Mouse (Mus musculus) neural tube, embryonic 15.5 days (tissue): ENCODE measurements at regions not wholly inside any gene's neighbourhood (a gene's known extent, or its start where the extent isn't known, plus 50 kb on each side); places are given as distances from the start of the nearest gene placed in this dataset.

Source experiments
- ATAC-seq: fragments of 200-750 bp; cut with Nextera tagmentation; 2 replicates; pipeline ENCODE4 v1.8.0; 2017; ENCODE audit warnings: mild to moderate bottlenecking, moderate TSS enrichment, moderate library complexity; ENCODE audit not compliant: low FRiP score
- H3K27ac ChIP-seq: fragments of 300-500 bp; sonication (generic); replicated peaks from 2 replicates; pipeline ENCODE4 v1.5.1; 2015; ENCODE audit warnings: mild to moderate bottlenecking, inconsistent platforms
- H3K27me3 ChIP-seq: fragments of 300-500 bp; sonication (generic); replicated peaks from 2 replicates; pipeline ENCODE4 v1.6.1; 2015; ENCODE audit warnings: inconsistent platforms
- H3K36me3 ChIP-seq: fragments of 300-500 bp; sonication (generic); 2 replicates; pipeline ENCODE4 v1.6.1; 2015; ENCODE audit warnings: inconsistent platforms
- H3K4me1 ChIP-seq: fragments of 300-500 bp; sonication (generic); 2 replicates; pipeline ENCODE4 v1.6.1; 2015; ENCODE audit warnings: inconsistent platforms
- H3K4me2 ChIP-seq: fragments of 300-500 bp; sonication (generic); 2 replicates; pipeline ENCODE4 v1.6.1; 2015; ENCODE audit warnings: inconsistent platforms, mild to moderate bottlenecking, moderate library complexity
- H3K4me3 ChIP-seq: fragments of 300-500 bp; sonication (generic); replicated peaks from 2 replicates; pipeline ENCODE4 v1.5.1; 2015; ENCODE audit warnings: mild to moderate bottlenecking, inconsistent platforms
- H3K9ac ChIP-seq: fragments of 300-500 bp; sonication (generic); replicated peaks from 2 replicates; pipeline ENCODE4 v1.6.1; 2015; ENCODE audit warnings: mild to moderate bottlenecking, inconsistent platforms
- H3K9me3 ChIP-seq: fragments of 300-500 bp; sonication (generic); replicated peaks from 2 replicates; pipeline ENCODE4 v1.6.1; 2016; ENCODE audit warnings: inconsistent platforms
- WGBS: fragments of 180-500 bp; shearing (Covaris S2); methylation state at CpG from one replicate; pipeline ENCODE4 v1.1.7; 2015; ENCODE audit warnings: mixed read lengths; 5-methylcytosine and 5-hydroxymethylcytosine counted together

DNA sequence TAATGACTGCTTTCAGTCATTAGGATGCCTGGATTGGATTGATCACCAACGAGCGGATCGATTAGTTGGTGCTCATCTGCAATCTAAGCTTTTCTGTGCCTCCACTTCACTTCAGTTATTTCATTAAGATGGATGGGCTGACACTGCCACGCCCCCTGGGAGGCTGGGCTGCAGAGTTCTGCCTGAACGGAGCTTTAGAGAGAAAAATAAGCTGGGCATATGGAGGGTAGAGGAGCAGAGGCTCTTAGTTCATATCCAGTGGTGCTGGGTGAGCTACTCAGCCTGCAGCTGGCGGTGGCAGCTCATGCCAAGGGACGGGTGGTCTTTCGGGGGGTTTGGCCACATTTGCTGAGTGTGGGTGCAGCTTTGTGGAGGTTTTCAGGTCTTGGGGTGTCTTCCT is 256.4 kb upstream of the Dusp10 start:
- Histone ChIP-seq H3K9ac (no peak overlapping the region), H3K36me3 (no peaks in the 10 kb centered on the region), H3K9me3 (no peaks in the 10 kb centered on the region), H3K27ac (no peak overlapping the region), H3K4me3 (no peak overlapping the region), H3K4me2 (no peak overlapping the region), H3K27me3 (no peaks in the 10 kb centered on the region), H3K4me1 (peaks cover 3% of the 10 kb centered on the region; the same call in 1 of the 2 replicates)
- WGBS, result 57% methylated on average over 8 of the region's 8 CpGs
- ATAC-seq, result no peak

DNA sequence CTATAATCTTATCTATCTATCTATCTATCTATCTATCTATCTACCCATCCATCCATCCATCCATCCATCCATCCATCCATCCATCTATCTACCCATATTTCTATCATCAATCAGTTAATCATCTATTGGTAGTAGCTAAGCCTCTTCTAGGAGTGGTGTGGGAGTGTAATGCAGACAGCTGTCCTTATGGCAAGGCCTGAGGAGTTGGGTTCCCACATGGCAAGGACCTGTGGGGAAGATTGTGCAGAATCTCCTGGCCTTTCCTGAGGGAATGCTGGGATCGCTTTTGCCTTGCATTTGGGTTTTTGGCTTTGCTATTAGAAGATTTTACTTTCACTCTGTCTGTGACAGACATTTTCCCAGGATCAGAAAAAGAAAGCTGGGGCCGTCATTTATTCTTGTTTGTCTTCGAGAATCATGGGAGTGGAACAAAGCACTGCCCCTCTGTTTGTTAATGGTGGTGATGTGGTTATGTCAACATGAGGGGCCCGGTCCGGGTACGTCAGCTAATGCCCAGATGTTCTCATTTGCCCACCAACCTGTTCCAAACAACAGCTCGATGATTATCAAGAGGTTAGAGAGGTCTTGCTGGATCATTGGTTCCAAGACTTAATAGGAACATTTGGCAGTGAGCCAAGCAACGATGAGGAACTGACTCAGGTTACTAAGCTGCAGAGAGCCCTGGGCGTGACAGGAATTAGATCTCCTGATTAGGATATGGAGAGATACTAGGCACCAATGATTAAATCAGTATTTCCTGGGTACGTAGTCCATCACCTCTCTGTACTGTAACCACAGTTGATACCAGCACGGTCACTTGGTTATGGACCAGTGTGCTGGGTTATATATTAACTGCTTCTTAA is 249.0 kb upstream of the Dusp10 start:
- Histone ChIP-seq H3K4me2 (no peak overlapping the region), H3K9me3 (no peaks in the 10 kb centered on the region), H3K9ac (no peak overlapping the region), H3K27me3 (no peaks in the 10 kb centered on the region), H3K4me1 (no peaks in the 10 kb centered on the region), H3K27ac (no peak overlapping the region), H3K4me3 (no peak overlapping the region), H3K36me3 (no peaks in the 10 kb centered on the region)
- ATAC-seq, result no peak
- WGBS, result 72% methylated on average over 11 of the region's 11 CpGs

DNA sequence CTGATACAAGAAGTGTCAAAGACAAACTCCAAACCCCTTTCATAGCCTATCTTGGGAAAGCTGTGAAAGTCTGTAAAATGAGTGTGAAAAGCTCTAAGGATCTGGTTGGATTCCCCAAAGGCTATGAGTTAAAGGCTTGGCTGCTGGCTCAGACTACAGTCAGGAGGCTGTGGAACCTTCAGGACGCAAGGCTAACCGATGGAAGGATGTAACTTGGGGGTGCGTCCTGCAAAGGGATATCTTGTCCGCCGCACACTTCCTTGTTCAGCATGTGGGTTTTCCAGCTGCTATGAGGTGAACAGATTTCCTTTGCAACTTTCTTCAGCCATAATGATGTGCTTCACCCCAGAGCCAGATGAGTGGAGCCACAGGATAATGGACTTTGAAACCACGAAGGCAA is 240.3 kb upstream of the Dusp10 start:
- Histone ChIP-seq H3K27me3 (no peaks in the 10 kb centered on the region), H3K9me3 (no peaks in the 10 kb centered on the region), H3K4me3 (no peak overlapping the region), H3K36me3 (no peaks in the 10 kb centered on the region), H3K27ac (no peak overlapping the region), H3K9ac (no peak overlapping the region), H3K4me1 (0 out of 2 replicates have a peak, but pooled peaks cover 3% of the 10 kb centered on the region), H3K4me2 (no peak overlapping the region)
- 87% methylated on average over 6 of the region's 6 CpGs for WGBS
- no peak for ATAC-seq

DNA sequence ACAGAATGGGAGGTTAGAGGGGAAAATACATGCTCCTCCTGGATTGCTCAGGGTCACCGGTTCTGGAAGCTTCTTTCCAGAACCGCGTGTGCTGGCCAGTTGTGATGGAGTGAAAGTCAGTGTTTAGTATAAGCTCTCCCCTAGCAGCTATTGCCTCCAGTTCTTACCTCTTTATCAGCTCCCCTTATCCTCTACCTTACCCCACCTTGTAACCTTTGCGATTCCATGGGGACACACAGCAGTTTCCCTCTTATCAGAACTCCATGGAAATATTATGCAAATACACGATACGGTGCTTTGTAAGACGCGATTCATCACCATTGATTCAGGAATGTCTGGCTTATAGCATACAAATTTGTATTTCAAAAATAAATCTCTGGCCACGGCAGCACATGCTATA is 232.9 kb upstream of the Dusp10 start:
- ATAC-seq, result no peak
- peaks cover 7% of the 10 kb centered on the region for H3K4me1 ChIP-seq
- no peaks in the 10 kb centered on the region for H3K27me3 ChIP-seq
- H3K4me2 ChIP-seq, result no peak overlapping the region
- no peak overlapping the region for H3K4me3 ChIP-seq
- 96% methylated on average over 9 of the region's 9 CpGs for WGBS
- no peaks in the 10 kb centered on the region for H3K9me3 ChIP-seq
- no peak overlapping the region for H3K27ac ChIP-seq
- H3K36me3 ChIP-seq, result no peaks in the 10 kb centered on the region
- H3K9ac ChIP-seq, result no peak overlapping the region

DNA sequence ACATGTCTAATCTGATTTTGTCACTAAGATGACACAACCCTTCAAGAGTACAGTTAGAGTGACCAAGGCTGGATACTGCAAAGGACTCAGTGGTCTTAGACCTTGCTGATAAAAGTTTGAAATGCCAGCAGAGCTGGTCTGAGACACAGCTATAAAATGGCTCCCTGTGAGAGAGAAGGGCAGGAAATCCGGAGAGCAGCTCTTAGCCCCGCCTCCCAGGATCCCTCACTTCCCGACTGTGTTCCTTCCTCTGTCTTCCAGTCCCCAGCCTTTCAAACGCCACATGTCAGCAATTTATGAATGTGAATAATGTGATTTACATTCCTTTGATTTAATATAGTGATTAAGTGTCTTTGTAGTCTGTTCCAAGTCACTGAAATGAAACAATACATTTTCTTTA is 232.3 kb upstream of the Dusp10 start:
- Histone ChIP-seq H3K4me2 (no peak overlapping the region), H3K27me3 (no peaks in the 10 kb centered on the region), H3K9ac (no peak overlapping the region), H3K36me3 (no peaks in the 10 kb centered on the region), H3K27ac (no peak overlapping the region; the same call in 1 of the 2 replicates), H3K9me3 (no peaks in the 10 kb centered on the region), H3K4me1 (peaks cover 7% of the 10 kb centered on the region), H3K4me3 (no peak overlapping the region)
- ATAC-seq, result no peak
- 34% methylated on average over 4 of the region's 4 CpGs for WGBS

DNA sequence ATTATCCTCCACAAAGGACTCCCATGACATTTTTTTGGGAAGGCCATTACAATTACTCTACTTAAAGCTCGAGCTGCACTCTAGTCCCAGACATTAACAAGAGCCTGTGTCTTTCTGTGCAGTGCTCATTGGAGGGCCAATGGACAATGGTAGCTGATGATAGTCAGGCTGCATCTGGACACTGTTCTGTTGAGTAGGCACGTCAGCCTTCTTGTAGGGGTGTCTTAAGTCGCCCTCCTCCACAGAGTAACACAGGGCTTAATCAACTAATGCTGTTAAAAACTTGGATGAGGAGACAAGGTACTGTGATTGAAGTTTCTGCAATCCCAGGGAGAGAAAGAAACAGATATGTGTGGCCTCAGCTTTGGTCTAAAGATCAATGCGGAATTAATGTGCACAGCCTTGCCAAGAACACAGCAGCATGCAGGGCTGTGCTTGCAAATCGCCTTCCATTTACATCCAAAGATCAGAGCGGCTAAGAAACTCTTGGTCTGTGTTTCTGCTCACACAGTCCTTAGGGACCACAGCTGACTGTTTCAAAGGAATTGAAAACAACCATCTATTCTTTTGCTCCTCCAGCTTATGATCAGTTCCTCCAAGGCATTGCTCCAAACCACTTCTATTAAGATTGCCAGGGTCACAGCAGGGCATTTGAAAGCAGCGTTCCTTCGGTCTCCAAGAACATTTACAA is 229.5 kb upstream of the Dusp10 start:
- Histone ChIP-seq H3K9ac (no peak overlapping the region), H3K9me3 (no peaks in the 10 kb centered on the region), H3K4me2 (no peak overlapping the region), H3K27me3 (no peaks in the 10 kb centered on the region), H3K4me3 (no peak overlapping the region), H3K4me1 (peaks cover 7% of the 10 kb centered on the region), H3K27ac (no peak overlapping the region), H3K36me3 (no peaks in the 10 kb centered on the region)
- 60% methylated on average over 8 of the region's 8 CpGs for WGBS
- ATAC-seq, result no peak

DNA sequence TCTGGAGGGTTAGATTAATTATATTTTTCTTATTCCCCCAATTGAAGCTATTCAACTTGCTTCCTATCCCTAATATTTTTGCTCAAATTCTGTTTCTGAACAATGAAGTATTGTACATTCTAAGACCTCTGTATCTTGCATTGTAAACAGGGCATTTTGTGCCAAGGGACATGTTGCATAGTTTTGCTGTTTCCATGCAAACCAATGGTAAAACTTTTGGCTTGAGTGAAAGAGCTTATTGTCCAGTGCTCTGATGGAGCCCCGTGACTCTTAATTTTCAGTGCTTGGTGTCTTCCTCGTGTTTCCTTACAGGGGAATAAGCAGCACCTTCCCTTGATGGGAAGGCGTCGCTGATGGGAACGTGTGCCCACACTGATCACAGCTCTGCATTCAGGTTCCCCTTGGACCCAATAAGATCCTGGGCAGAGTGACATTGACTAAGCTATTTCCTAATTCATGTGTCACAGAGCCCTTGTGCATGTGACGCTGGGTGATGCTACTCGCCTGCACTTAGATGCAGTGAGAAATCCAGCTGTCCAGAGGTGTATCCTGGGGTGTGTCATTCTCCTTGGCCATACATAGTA is 220.8 kb upstream of the Dusp10 start:
- Histone ChIP-seq H3K9me3 (no peaks in the 10 kb centered on the region; the same call in 1 of the 2 replicates), H3K36me3 (no peaks in the 10 kb centered on the region), H3K27me3 (no peaks in the 10 kb centered on the region), H3K4me3 (no peak overlapping the region), H3K4me1 (no peaks in the 10 kb centered on the region), H3K4me2 (no peak overlapping the region), H3K9ac (no peak overlapping the region), H3K27ac (no peak overlapping the region)
- WGBS, result 69% methylated on average over 7 of the region's 7 CpGs
- ATAC-seq, result no peak

DNA sequence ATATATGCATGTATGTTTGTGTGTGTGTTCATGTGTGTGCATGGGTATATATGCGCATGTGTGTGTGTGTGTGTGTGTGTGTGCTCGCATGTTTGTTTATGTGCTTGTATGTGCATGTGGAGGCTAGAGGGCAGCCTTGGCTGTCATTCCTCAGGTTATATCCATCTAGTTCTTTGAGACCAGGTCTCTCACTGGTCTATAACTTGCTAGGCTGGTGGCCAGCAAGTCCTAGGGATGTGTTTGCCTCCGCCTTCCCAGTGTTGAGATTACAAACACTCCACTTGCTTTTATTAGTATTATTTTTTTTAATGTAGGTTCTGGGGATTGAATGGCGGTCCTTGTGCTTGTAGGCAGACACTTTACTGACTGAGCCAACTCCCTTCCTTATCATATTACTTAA is 219.8 kb upstream of the Dusp10 start:
- Histone ChIP-seq H3K27me3 (no peaks in the 10 kb centered on the region), H3K9ac (no peak overlapping the region), H3K9me3 (no peaks in the 10 kb centered on the region; the same call in 1 of the 2 replicates), H3K4me2 (no peak overlapping the region), H3K4me3 (no peak overlapping the region), H3K27ac (no peak overlapping the region), H3K36me3 (no peaks in the 10 kb centered on the region), H3K4me1 (no peaks in the 10 kb centered on the region)
- 89% methylated on average over 4 of the region's 4 CpGs for WGBS
- ATAC-seq, result no peak

DNA sequence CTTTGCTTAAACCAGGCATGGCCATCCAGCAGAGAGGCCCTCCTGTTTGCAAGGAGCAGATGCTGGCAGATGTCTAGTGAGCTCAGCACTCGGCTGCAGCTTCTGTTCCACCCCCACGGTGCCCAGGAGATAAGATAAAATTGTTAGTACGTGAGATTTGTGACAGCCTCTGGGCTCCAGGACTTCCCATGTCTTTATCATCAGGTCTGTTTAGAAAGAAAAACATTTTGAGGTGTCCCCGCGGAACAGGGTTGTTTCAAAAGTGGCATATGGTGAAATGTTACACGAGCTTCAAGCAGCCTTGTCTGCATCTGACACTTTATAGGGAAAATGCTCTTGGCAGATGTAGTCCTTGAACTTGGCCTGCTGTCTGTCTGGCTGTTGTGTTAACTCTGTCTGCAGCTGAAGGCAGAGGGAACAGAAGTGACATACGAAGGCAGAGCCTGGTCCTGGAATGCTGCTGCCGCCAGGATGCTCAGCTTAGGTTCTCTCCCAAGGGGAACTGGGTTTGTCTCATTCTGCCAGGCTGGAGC is 219.1 kb upstream of the Dusp10 start:
- Histone ChIP-seq H3K4me1 (no peaks in the 10 kb centered on the region), H3K27me3 (no peaks in the 10 kb centered on the region), H3K9ac (no peak overlapping the region), H3K36me3 (no peaks in the 10 kb centered on the region), H3K4me2 (no peak overlapping the region), H3K9me3 (no peaks in the 10 kb centered on the region; the same call in 1 of the 2 replicates), H3K4me3 (no peak overlapping the region), H3K27ac (no peak overlapping the region)
- WGBS, result 56% methylated on average over 8 of the region's 8 CpGs
- ATAC-seq, result no peak

DNA sequence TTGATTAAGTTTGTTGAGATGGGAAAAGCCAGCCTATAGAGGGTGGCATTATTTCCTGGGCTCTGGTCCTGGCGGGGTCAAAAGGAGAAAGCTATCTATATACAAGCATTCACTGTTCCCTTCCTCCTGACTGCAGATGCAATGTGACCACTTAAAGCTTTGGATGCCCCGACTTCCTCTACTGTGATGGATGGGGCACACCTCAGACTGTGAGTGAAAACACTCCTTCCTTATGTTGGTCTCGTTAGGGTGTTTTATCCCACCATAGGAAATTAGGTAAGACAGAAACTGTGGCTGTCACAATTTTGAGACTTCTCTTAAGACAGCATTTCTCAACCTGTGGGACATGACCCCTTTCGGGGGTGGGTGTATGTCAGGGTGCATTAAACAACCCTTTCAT is 210.8 kb upstream of the Dusp10 start:
- no peak overlapping the region for H3K4me2 ChIP-seq
- no peaks in the 10 kb centered on the region for H3K9me3 ChIP-seq
- H3K4me1 ChIP-seq, result no peaks in the 10 kb centered on the region
- no peak overlapping the region for H3K9ac ChIP-seq
- H3K4me3 ChIP-seq, result no peak overlapping the region
- no peak overlapping the region for H3K27ac ChIP-seq
- WGBS, result 88% methylated on average over 4 of the region's 4 CpGs
- H3K27me3 ChIP-seq, result no peaks in the 10 kb centered on the region
- ATAC-seq, result no peak
- H3K36me3 ChIP-seq, result no peaks in the 10 kb centered on the region

DNA sequence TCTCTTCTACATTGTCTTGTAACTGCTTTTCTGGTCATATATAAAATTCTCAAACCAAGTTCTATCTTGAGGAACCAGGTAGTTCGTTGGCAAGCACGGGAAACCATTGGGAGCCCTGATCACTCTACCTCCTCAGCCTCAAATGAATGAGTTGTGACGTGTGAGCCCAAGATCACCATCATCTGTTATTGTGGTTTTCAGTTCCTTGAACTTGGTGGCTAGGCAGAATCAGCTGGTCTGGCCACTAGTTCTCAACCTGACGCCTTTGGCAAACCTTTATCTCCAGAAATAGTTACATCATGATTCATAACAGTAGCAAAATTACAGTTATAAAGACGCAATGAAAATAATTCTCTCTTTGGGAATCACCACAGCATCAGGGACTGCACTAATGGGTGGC is 209.7 kb upstream of the Dusp10 start:
- H3K4me1 ChIP-seq, result no peaks in the 10 kb centered on the region
- no peak for ATAC-seq
- WGBS, result 88% methylated on average over 5 of the region's 5 CpGs

DNA sequence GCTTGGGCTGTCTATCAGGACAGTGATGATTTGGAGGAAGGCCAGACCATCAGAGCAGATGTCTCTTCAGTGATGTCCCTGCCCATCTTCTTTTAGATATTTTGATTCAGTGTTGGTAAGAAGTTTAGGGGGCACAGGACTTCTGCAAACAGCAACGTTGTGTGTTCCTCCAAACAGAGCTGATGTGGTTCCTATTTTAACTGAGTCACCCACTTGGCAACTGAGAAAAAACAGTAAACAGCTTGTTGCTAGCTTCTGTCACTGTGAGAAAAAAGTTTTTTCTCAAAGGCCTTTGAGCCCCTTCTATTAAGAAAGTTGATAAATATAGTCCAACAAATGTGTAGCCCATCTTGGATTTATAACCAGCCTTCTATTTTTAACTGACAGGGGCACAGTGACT is 209.3 kb upstream of the Dusp10 start:
- Histone ChIP-seq H3K36me3 (no peaks in the 10 kb centered on the region), H3K4me3 (no peak overlapping the region), H3K9me3 (no peaks in the 10 kb centered on the region), H3K4me2 (no peak overlapping the region), H3K9ac (no peak overlapping the region), H3K4me1 (no peaks in the 10 kb centered on the region), H3K27me3 (no peaks in the 10 kb centered on the region), H3K27ac (no peak overlapping the region)
- ATAC-seq, result no peak
- WGBS, result 95% methylated on average over 1 of the region's 1 CpGs

More for the DNA sequence above, 209.7 kb upstream of the Dusp10 start:
- Histone ChIP-seq H3K36me3 (no peaks in the 10 kb centered on the region), H3K9ac (no peak overlapping the region), H3K27ac (no peak overlapping the region), H3K4me3 (no peak overlapping the region), H3K27me3 (no peaks in the 10 kb centered on the region), H3K9me3 (no peaks in the 10 kb centered on the region), H3K4me2 (no peak overlapping the region)
